ENCODE assay signal across 8 mouse cellular contexts in genomic region chr6:71143154-71143893, GRCm38 (mm10). TPM values are rescaled to one million over a fixed set of nuclear protein-coding genes. Genes with fewer than 3 reads are reported as not detected.
DNase-seq lines count a peak whose midpoint lies in the region; ATAC-seq and TF ChIP-seq lines count a peak whose summit lies in the region.

No protein-coding gene starts in this region.

- peak overlapping the region; percentile 86 for H3K4me2 ChIP-seq in lung, embryonic 14.5 days
- peak overlapping the region; percentile 84 for H3K4me2 ChIP-seq in intestine, embryonic 14.5 days (ENCODE audit: low read length)
- H3K4me2 ChIP-seq in liver, embryonic 16.5 days (ENCODE audit: low read depth, low read length), result peak overlapping the region; percentile 70

- H3K9me3 ChIP-seq in lung, embryonic 14.5 days (ENCODE audit: low read depth, low read length), result no peaks in the 10 kb centered on the region; the same call in 1 of the 2 replicates
- no peaks in the 10 kb centered on the region for H3K9me3 ChIP-seq in embryonic facial prominence, embryonic 10.5 days
- no peaks in the 10 kb centered on the region for H3K9me3 ChIP-seq in intestine, embryonic 14.5 days (ENCODE audit: control insufficient read depth, low read length)
- no peaks in the 10 kb centered on the region for H3K9me3 ChIP-seq in liver, embryonic 16.5 days (replicated peaks; ENCODE audit: control insufficient read depth, low read length)

- peak overlapping the region; percentile 81; the same call in 1 of the 2 replicates for H3K27ac ChIP-seq in lung, embryonic 14.5 days (ENCODE audit: low read depth)
- peak overlapping the region; percentile 87; the same call in 1 of the 2 replicates for H3K27ac ChIP-seq in embryonic facial prominence, embryonic 10.5 days (replicated peaks)
- H3K27ac ChIP-seq in intestine, embryonic 14.5 days (ENCODE audit: low read depth), result peak overlapping the region; percentile 87
- peak overlapping the region; percentile 63; the same call in 1 of the 2 replicates for H3K27ac ChIP-seq in liver, embryonic 16.5 days (ENCODE audit: low read length)

- 0 out of 2 replicates have a peak, but pooled peaks cover 5% of the 10 kb centered on the region for H3K4me1 ChIP-seq in lung, embryonic 14.5 days (ENCODE audit: insufficient read depth)
- peaks cover 14% of the 10 kb centered on the region for H3K4me1 ChIP-seq in embryonic facial prominence, embryonic 10.5 days
- peaks cover 7% of the 10 kb centered on the region for H3K4me1 ChIP-seq in intestine, embryonic 14.5 days (replicated peaks; ENCODE audit: control insufficient read depth, insufficient read depth, low read length)
- H3K4me1 ChIP-seq in liver, embryonic 16.5 days (ENCODE audit: control insufficient read depth, low read depth, low read length), result peaks cover 9% of the 10 kb centered on the region

- H3K4me3 ChIP-seq in lung, embryonic 14.5 days (ENCODE audit: low read depth, low read length), result peak overlapping the region; percentile 54
- H3K4me3 ChIP-seq in embryonic facial prominence, embryonic 10.5 days, result peak overlapping the region; percentile 75
- peak overlapping the region; percentile 63 for H3K4me3 ChIP-seq in intestine, embryonic 14.5 days (ENCODE audit: low read depth, low read length)
- H3K4me3 ChIP-seq in liver, embryonic 16.5 days (ENCODE audit: low read depth, low read length), result peak overlapping the region; percentile 58

- H3K36me3 ChIP-seq in lung, embryonic 14.5 days (ENCODE audit: insufficient read depth), result no peaks in the 10 kb centered on the region
- no peaks in the 10 kb centered on the region for H3K36me3 ChIP-seq in embryonic facial prominence, embryonic 10.5 days (replicated peaks)
- no peaks in the 10 kb centered on the region for H3K36me3 ChIP-seq in intestine, embryonic 14.5 days (ENCODE audit: control insufficient read depth, insufficient read depth, low read length)
- H3K36me3 ChIP-seq in liver, embryonic 16.5 days (ENCODE audit: control insufficient read depth, insufficient read depth), result no peaks in the 10 kb centered on the region

- WGBS in lung, embryonic 14.5 days, result under 1% methylated on average over 19 of the region's 19 CpGs
- 2% methylated on average over 19 of the region's 19 CpGs for WGBS in embryonic facial prominence, embryonic 10.5 days
- 2% methylated on average over 19 of the region's 19 CpGs for WGBS in intestine, embryonic 14.5 days
- WGBS in liver, embryonic 16.5 days (ENCODE audit: insufficient replicate concordance), result 5% methylated on average over 19 of the region's 19 CpGs

- no peak for DNase-seq in lung, embryonic 14.5 days
- DNase-seq in lung, postnatal 10 days, result no peak
- DNase-seq in embryonic facial prominence, embryonic 10.5 days (ENCODE audit: low spot score), result peak; percentile 23
- DNase-seq in intestine, embryonic 14.5 days (ENCODE audit: low spot score), result peak; percentile 66
- no peak for DNase-seq in gastrocnemius, adult 18-20 months (ENCODE audit: low spot score)
- no peak for DNase-seq in gastrocnemius, adult 8-10 months (ENCODE audit: low spot score in 2 of 2)
- DNase-seq in lung, postnatal 4 days, result no peak

- peak overlapping the region; percentile 81 for H3K9ac ChIP-seq in lung, embryonic 14.5 days
- H3K9ac ChIP-seq in intestine, embryonic 14.5 days (ENCODE audit: low read length), result peak overlapping the region; percentile 69
- H3K9ac ChIP-seq in liver, embryonic 16.5 days (ENCODE audit: low read depth, low read length), result peak overlapping the region; percentile 62

- H3K27me3 ChIP-seq in lung, embryonic 14.5 days (ENCODE audit: insufficient read depth, low read length), result no peaks in the 10 kb centered on the region
- H3K27me3 ChIP-seq in embryonic facial prominence, embryonic 10.5 days (replicated peaks; ENCODE audit: low read depth, poor library complexity, severe bottlenecking), result peaks cover 4% of the 10 kb centered on the region; the same call in 1 of the 2 replicates
- no peaks in the 10 kb centered on the region for H3K27me3 ChIP-seq in intestine, embryonic 14.5 days (replicated peaks; ENCODE audit: control insufficient read depth, insufficient read depth, low read length)
- no peaks in the 10 kb centered on the region for H3K27me3 ChIP-seq in liver, embryonic 16.5 days (ENCODE audit: control insufficient read depth, insufficient read depth, low read depth, low read length)

- TF ChIP-seq CTCF in lung, embryonic 14.5 days (IDR thresholded peaks at IDR 0.05; ENCODE audit: low read depth), result no peak

- peak; percentile 18; the same call in 1 of the 2 replicates for ATAC-seq in lung, embryonic 14.5 days (ENCODE audit: insufficient read depth)
- ATAC-seq in intestine, embryonic 14.5 days (replicated peaks; ENCODE audit: low FRiP score, low TSS enrichment, low read depth), result peak; percentile 10; the same call in 1 of the 2 replicates
- no peak for ATAC-seq in liver, embryonic 16.5 days (ENCODE audit: low read depth)

RNA-seq across cellular contexts. Expression of gene Thnsl2, which starts 0.9 kb away (rescaled TPM):
- polyA plus RNA-seq in lung, embryonic 14.5 days (2014; fragmentation: Nextera tagmentation; extraction: Ambion mirVana), result 6.9 and 7.5 TPM in 2 replicates
- polyA plus RNA-seq in embryonic facial prominence, embryonic 10.5 days (2016; fragmentation: Nextera tagmentation; extraction: Ambion mirVana), result 5.3 TPM in 2 replicates
- 21.5 and 23.0 TPM in 2 replicates for polyA plus RNA-seq in intestine, embryonic 14.5 days (2014; fragmentation: Nextera tagmentation; extraction: Ambion mirVana)
- polyA plus RNA-seq in liver, embryonic 16.5 days (2015; fragmentation: Nextera tagmentation; extraction: Ambion mirVana), result 18.9 and 20.3 TPM in 2 replicates
- 1 to 10 TPM; 7.6 to 9.2 TPM for total RNA-seq in gastrocnemius, adult 18-20 months (2021)
- total RNA-seq in gastrocnemius, adult 8-10 months (2022), result 10 to 100 TPM in 2 of 4 experiments, 1 to 10 TPM in 2; 8.9 to 12.8 (median 9.8) TPM

RNA-seq across cellular contexts. Expression of gene Fabp1, which starts 56.3 kb away (rescaled TPM):
- not detected in 2 replicates for polyA plus RNA-seq in lung, embryonic 14.5 days (2014; fragmentation: Nextera tagmentation; extraction: Ambion mirVana)
- not detected in 2 replicates for polyA plus RNA-seq in embryonic facial prominence, embryonic 10.5 days (2016; fragmentation: Nextera tagmentation; extraction: Ambion mirVana)
- polyA plus RNA-seq in intestine, embryonic 14.5 days (2014; fragmentation: Nextera tagmentation; extraction: Ambion mirVana), result 97.8 and 153 TPM in 2 replicates
- polyA plus RNA-seq in liver, embryonic 16.5 days (2015; fragmentation: Nextera tagmentation; extraction: Ambion mirVana), result 679 TPM in 2 replicates
- 1 to 10 TPM in 1 of 2 experiments, not detected in 1; 2.6 TPM for total RNA-seq in gastrocnemius, adult 18-20 months (2021)
- total RNA-seq in gastrocnemius, adult 8-10 months (2022), result 1 to 10 TPM in 1 of 4 experiments, not detected in 3; 1.4 TPM

Comparison
In these comparisons a context has a peak if more than half of its experiments do, and no peak if none do; other contexts are left out.
1. DNase-seq: peak in embryonic facial prominence, embryonic 10.5 days (single experiment) and intestine, embryonic 14.5 days (single experiment); none in lung, embryonic 14.5 days (single experiment), lung, postnatal 10 days (single experiment), gastrocnemius, adult 18-20 months (single experiment), gastrocnemius, adult 8-10 months (0 of 2) and lung, postnatal 4 days (0 of 2).
2. RNA of gene Fabp1, which starts 56.3 kb away (polyA plus RNA-seq): 679 TPM in liver, embryonic 16.5 days and 97.8 to 153 TPM in intestine, embryonic 14.5 days; not detected in lung, embryonic 14.5 days and not detected in embryonic facial prominence, embryonic 10.5 days; every median in the first group is over 10 times any median in the second.
3. Peak in every context shown above with its lines, with median percentiles within 50 percentile points of each other: H3K27ac ChIP-seq, H3K4me2 ChIP-seq, H3K4me3 ChIP-seq and H3K9ac ChIP-seq.